Mouse (Mus musculus) embryonic facial prominence, embryonic 12.5 days (tissue): ENCODE measurements around the gene Cpz. TPM values are rescaled to one million over a fixed set of nuclear protein-coding genes. Genes with fewer than 3 reads are reported as not detected.

Experiments used
- ATAC-seq: fragments of 200-750 bp; cut with Nextera tagmentation; 2 replicates; pipeline ENCODE4 v1.8.0; 2017; ENCODE audit not compliant: insufficient number of reproducible peaks, insufficient read depth, low FRiP score, low TSS enrichment
- H3K27ac ChIP-seq: fragments of 300-500 bp; sonication (generic); 2 replicates; pipeline ENCODE4 v1.5.1; 2016; ENCODE audit warnings: mild to moderate bottlenecking
- H3K27me3 ChIP-seq: fragments of 300-500 bp; sonication (generic); 2 replicates; pipeline ENCODE4 v1.6.1; 2016; ENCODE audit warnings: mild to moderate bottlenecking, moderate library complexity
- H3K36me3 ChIP-seq: fragments of 300-500 bp; sonication (generic); 2 replicates; pipeline ENCODE4 v1.6.1; 2016; ENCODE audit warnings: mild to moderate bottlenecking
- H3K4me1 ChIP-seq: fragments of 300-500 bp; sonication (generic); 2 replicates; pipeline ENCODE4 v1.6.1; 2016
- H3K4me2 ChIP-seq: fragments of 300-500 bp; sonication (generic); replicated peaks from 2 replicates; pipeline ENCODE4 v1.6.1; 2016; ENCODE audit warnings: mild to moderate bottlenecking, moderate library complexity
- H3K4me3 ChIP-seq: fragments of 300-500 bp; sonication (generic); 2 replicates; pipeline ENCODE4 v1.5.1; 2016; ENCODE audit warnings: mild to moderate bottlenecking
- H3K9ac ChIP-seq: fragments of 300-500 bp; sonication (generic); 2 replicates; pipeline ENCODE4 v1.6.1; 2016; ENCODE audit warnings: mild to moderate bottlenecking, moderate library complexity
- H3K9me3 ChIP-seq: fragments of 300-500 bp; sonication (generic); 2 replicates; pipeline ENCODE4 v1.6.1; 2016; ENCODE audit warnings: mild to moderate bottlenecking, moderate library complexity
- WGBS: fragments of 180-500 bp; shearing (Covaris S2); methylation state at CpG from one replicate; pipeline ENCODE4 v1.1.7; 2016; 5-methylcytosine and 5-hydroxymethylcytosine counted together
- polyA plus RNA-seq: library from polyadenylated mRNA; unstranded; fragments of >200 nt; fragmentation: Nextera tagmentation; extraction: Ambion mirVana; gene quantifications from 2 replicates; pipeline ENCODE4 v1.2.1, GENCODE M21; 2016

Cpz gene
- polyA plus RNA-seq, 1 experiment from 2014 or later = 5.7 TPM

- Histone ChIP-seq H3K27ac (no peak overlapping the region), H3K4me3 (no peak overlapping the region), H3K36me3 (no peaks in the 10 kb centered on the region), H3K27me3 (peaks cover 22% of the 10 kb centered on the region), H3K4me2 (0 out of 2 replicates have a peak overlapping the region, but pooled peaks have one; percentile 72), H3K9ac (no peak overlapping the region), H3K4me1 (peaks cover 31% of the 10 kb centered on the region), H3K9me3 (no peaks in the 10 kb centered on the region)
- no peak for ATAC-seq
- 3% methylated on average over 5 of the region's 5 CpGs for WGBS
Measured at GRCm38 (mm10) chr5:35523735-35524134, 1.8 kb downstream of the Cpz start.

GRCm38 (mm10) chr5:35516781-35517180 lies 8.7 kb downstream of the Cpz start:
- no peak overlapping the region for H3K27ac ChIP-seq
- no peaks in the 10 kb centered on the region for H3K4me1 ChIP-seq
- no peak overlapping the region for H3K4me2 ChIP-seq
- no peak for ATAC-seq
- 86% methylated on average over 11 of the region's 11 CpGs for WGBS
- peaks cover 14% of the 10 kb centered on the region for H3K27me3 ChIP-seq
- no peaks in the 10 kb centered on the region for H3K9me3 ChIP-seq
- H3K9ac ChIP-seq = no peak overlapping the region
- no peaks in the 10 kb centered on the region for H3K36me3 ChIP-seq
- no peak overlapping the region for H3K4me3 ChIP-seq

GRCm38 (mm10) chr5:35510589-35510988 lies 14.9 kb downstream of the Cpz start:
- H3K27ac ChIP-seq = no peak overlapping the region
- H3K4me1 ChIP-seq = no peaks in the 10 kb centered on the region
- WGBS = 19% methylated on average over 5 of the region's 5 CpGs
- ATAC-seq = no peak
- H3K4me2 ChIP-seq = no peak overlapping the region
- no peaks in the 10 kb centered on the region for H3K9me3 ChIP-seq
- no peak overlapping the region for H3K9ac ChIP-seq
- H3K27me3 ChIP-seq = 0 out of 2 replicates have a peak, but pooled peaks cover 4% of the 10 kb centered on the region
- H3K4me3 ChIP-seq = no peak overlapping the region
- H3K36me3 ChIP-seq = no peaks in the 10 kb centered on the region

- Histone ChIP-seq H3K9ac (no peak overlapping the region), H3K27me3 (peaks cover 13% of the 10 kb centered on the region; the same call in 1 of the 2 replicates)
- 48% methylated on average over 7 of the region's 7 CpGs for WGBS
Measured at GRCm38 (mm10) chr5:35505016-35505415, 20.5 kb downstream of the Cpz start.

GRCm38 (mm10) chr5:35497344-35497743 lies 28.2 kb downstream of the Cpz start:
- peaks cover 3% of the 10 kb centered on the region; the same call in 1 of the 2 replicates for H3K27me3 ChIP-seq
- H3K36me3 ChIP-seq = no peaks in the 10 kb centered on the region
- H3K27ac ChIP-seq = no peak overlapping the region
- no peak for ATAC-seq
- no peak overlapping the region for H3K4me2 ChIP-seq
- H3K9ac ChIP-seq = no peak overlapping the region
- H3K4me1 ChIP-seq = peaks cover 13% of the 10 kb centered on the region; the same call in 1 of the 2 replicates
- no peak overlapping the region for H3K4me3 ChIP-seq
- no peaks in the 10 kb centered on the region for H3K9me3 ChIP-seq
- 47% methylated on average over 7 of the region's 7 CpGs for WGBS

More at GRCm38 (mm10) chr5:35505016-35505415, 20.5 kb downstream of the Cpz start:
- no peak overlapping the region for H3K4me3 ChIP-seq
- no peak for ATAC-seq
- H3K4me2 ChIP-seq = no peak overlapping the region
- H3K27ac ChIP-seq = no peak overlapping the region
- no peaks in the 10 kb centered on the region for H3K36me3 ChIP-seq
- no peaks in the 10 kb centered on the region for H3K9me3 ChIP-seq
- no peaks in the 10 kb centered on the region for H3K4me1 ChIP-seq

- Histone ChIP-seq H3K4me2 (no peak overlapping the region), H3K27ac (no peak overlapping the region), H3K4me1 (peaks cover 13% of the 10 kb centered on the region; the same call in 1 of the 2 replicates), H3K9ac (no peak overlapping the region), H3K4me3 (no peak overlapping the region), H3K9me3 (no peaks in the 10 kb centered on the region), H3K27me3 (no peaks in the 10 kb centered on the region), H3K36me3 (no peaks in the 10 kb centered on the region)
- WGBS = 9% methylated on average over 5 of the region's 5 CpGs
- ATAC-seq = peak; percentile 65; the same call in 1 of the 2 replicates
Measured at GRCm38 (mm10) chr5:35495989-35496388, 29.5 kb downstream of the Cpz start.

GRCm38 (mm10) chr5:35494773-35495390 lies 30.6 kb downstream of the Cpz start:
- no peak overlapping the region for H3K9ac ChIP-seq
- H3K27me3 ChIP-seq = no peaks in the 10 kb centered on the region
- H3K9me3 ChIP-seq = no peaks in the 10 kb centered on the region
- H3K36me3 ChIP-seq = no peaks in the 10 kb centered on the region
- WGBS = 27% methylated on average over 8 of the region's 8 CpGs
- H3K27ac ChIP-seq = no peak overlapping the region
- no peak overlapping the region for H3K4me2 ChIP-seq
- no peak for ATAC-seq
- peaks cover 13% of the 10 kb centered on the region; the same call in 1 of the 2 replicates for H3K4me1 ChIP-seq
- H3K4me3 ChIP-seq = no peak overlapping the region

- H3K4me3 ChIP-seq = no peak overlapping the region
- no peaks in the 10 kb centered on the region for H3K9me3 ChIP-seq
- H3K9ac ChIP-seq = no peak overlapping the region
- H3K36me3 ChIP-seq = no peaks in the 10 kb centered on the region
- WGBS = 85% methylated on average over 12 of the region's 12 CpGs
- H3K4me2 ChIP-seq = no peak overlapping the region
- H3K4me1 ChIP-seq = peaks cover 13% of the 10 kb centered on the region; the same call in 1 of the 2 replicates
- no peak overlapping the region for H3K27ac ChIP-seq
- H3K27me3 ChIP-seq = peaks cover 3% of the 10 kb centered on the region; the same call in 1 of the 2 replicates
- ATAC-seq = no peak
Measured at GRCm38 (mm10) chr5:35493770-35494169, 31.7 kb downstream of the Cpz start.

GRCm38 (mm10) chr5:35479521-35479920 lies 46.0 kb downstream of the Cpz start:
- H3K4me1 ChIP-seq = peaks cover 17% of the 10 kb centered on the region
- no peaks in the 10 kb centered on the region for H3K27me3 ChIP-seq
- H3K4me2 ChIP-seq = no peak overlapping the region
- no peaks in the 10 kb centered on the region for H3K9me3 ChIP-seq
- no peak overlapping the region for H3K27ac ChIP-seq
- no peak overlapping the region for H3K4me3 ChIP-seq
- no peak overlapping the region for H3K9ac ChIP-seq
- no peaks in the 10 kb centered on the region for H3K36me3 ChIP-seq
- WGBS = 30% methylated on average over 4 of the region's 4 CpGs
- ATAC-seq = no peak

- no peak overlapping the region for H3K4me3 ChIP-seq
- ATAC-seq = no peak
- WGBS = 42% methylated on average over 6 of the region's 6 CpGs
- H3K4me2 ChIP-seq = no peak overlapping the region
- H3K4me1 ChIP-seq = peaks cover 23% of the 10 kb centered on the region
- H3K9me3 ChIP-seq = no peaks in the 10 kb centered on the region
- no peak overlapping the region for H3K27ac ChIP-seq
- no peak overlapping the region for H3K9ac ChIP-seq
- 0 out of 2 replicates have a peak, but pooled peaks cover 3% of the 10 kb centered on the region for H3K27me3 ChIP-seq
- no peaks in the 10 kb centered on the region for H3K36me3 ChIP-seq
Measured at GRCm38 (mm10) chr5:35475236-35475635, 50.3 kb downstream of the Cpz start.

- Histone ChIP-seq H3K9me3 (no peaks in the 10 kb centered on the region), H3K4me1 (peaks cover 19% of the 10 kb centered on the region), H3K9ac (no peak overlapping the region), H3K36me3 (no peaks in the 10 kb centered on the region), H3K27ac (no peak overlapping the region), H3K27me3 (0 out of 2 replicates have a peak, but pooled peaks cover 3% of the 10 kb centered on the region), H3K4me3 (no peak overlapping the region), H3K4me2 (no peak overlapping the region)
- no peak for ATAC-seq
- 18% methylated on average over 7 of the region's 7 CpGs for WGBS
Measured at GRCm38 (mm10) chr5:35470885-35471528, 54.5 kb downstream of the Cpz start.
